Mouse (Mus musculus): Measurements from ENCODE around the gene Jph2. TPM values are rescaled to one million over a fixed set of nuclear protein-coding genes. Genes with fewer than 3 reads are reported as not detected.

Gene Jph2
- 0.28 TPM for polyA plus RNA-seq (2021)

- no peaks in the 10 kb centered on the region for H3K27me3 ChIP-seq
- in situ Hi-C loops (cut with MboI; ENCODE audit: low pct_unique_long_range_greater_than_20kb), result no loop called here
- DNase-seq (ENCODE audit: low read depth, low spot score) (no peak), ATAC-seq (no peak)
- CTCF ChIA-PET, result interaction anchor here (11.4 kb wide), 1 partner anchor 58 kb away, joined by 289 read pairs; no protein-coding TSS in a partner anchor
- no peak for TF ChIP-seq CTCF (IDR thresholded peaks at IDR 0.05)
- POLR2A ChIA-PET, result interaction anchor here (0.9 kb wide), 1 partner anchor 44 kb away, joined by 3 read pairs; no protein-coding TSS in a partner anchor
Measured at GRCm38 (mm10) chr2:163397905-163398304, at the start of gene Jph2. TSS of gene Jph2 (minus strand) at chr2:163397993.

DNA sequence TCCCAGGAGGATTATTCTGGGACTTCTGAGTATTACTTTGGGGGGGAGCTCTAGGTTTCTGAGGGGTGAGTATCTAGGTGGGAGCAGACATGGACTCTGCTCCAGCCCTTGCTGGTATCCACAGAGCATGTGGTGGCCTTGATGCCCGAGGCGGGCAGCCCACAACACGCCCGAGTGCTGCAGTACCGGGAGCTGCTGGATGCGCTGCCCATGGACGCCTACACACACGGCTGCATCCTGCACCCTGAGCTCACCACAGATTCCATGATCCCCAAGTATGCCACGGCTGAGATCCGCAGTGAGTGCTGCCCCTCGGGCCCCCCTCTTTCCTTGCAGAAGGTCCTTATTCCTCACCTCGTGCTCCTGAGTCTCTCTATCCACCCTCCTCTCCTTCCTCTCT, 49.6 kb upstream of the Jph2 start:
- in situ Hi-C loops (cut with MboI; ENCODE audit: low pct_unique_long_range_greater_than_20kb), result no loop called here
- no peak for ATAC-seq
- DNase-seq (ENCODE audit: low read depth, low spot score), result no peak
- no peak for TF ChIP-seq CTCF (IDR thresholded peaks at IDR 0.05)
- CTCF ChIA-PET, result interaction anchor here (1.0 kb wide), 1 partner anchor 25 kb away, joined by 3 read pairs; the partner anchor contains the start of gene Fitm2
- peaks cover 14% of the 10 kb centered on the region for H3K27me3 ChIP-seq
- POLR2A ChIA-PET, result no interaction called here

DNA sequence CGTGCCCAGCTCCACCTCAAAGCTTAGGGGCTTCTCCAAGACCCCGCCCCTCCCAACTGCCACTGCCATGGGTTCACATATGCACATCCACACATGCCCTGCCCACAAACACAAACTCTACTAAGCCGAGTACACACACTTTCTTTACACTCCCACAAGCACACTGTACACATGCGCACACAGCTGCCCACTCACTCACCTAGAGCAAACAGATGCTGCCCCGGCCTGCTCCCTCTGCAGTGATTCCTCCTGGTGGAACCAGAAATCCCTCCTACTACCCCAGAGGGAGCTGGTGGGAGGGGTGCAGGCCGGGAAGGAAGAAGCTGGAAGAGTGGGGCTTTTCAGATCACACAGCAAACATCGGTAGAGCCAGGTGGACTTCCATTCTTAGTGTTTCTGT, 46.2 kb upstream of the Jph2 start:
- no peak for TF ChIP-seq CTCF (IDR thresholded peaks at IDR 0.05)
- POLR2A ChIA-PET, result no interaction called here
- peaks cover 18% of the 10 kb centered on the region for H3K27me3 ChIP-seq
- in situ Hi-C loops (cut with MboI; ENCODE audit: low pct_unique_long_range_greater_than_20kb), result no loop called here
- CTCF ChIA-PET, result interaction anchor here (1.3 kb wide), 1 partner anchor 23 kb away, joined by 3 read pairs; no protein-coding TSS in a partner anchor
- no peak for DNase-seq (ENCODE audit: low read depth, low spot score)
- ATAC-seq, result no peak

DNA sequence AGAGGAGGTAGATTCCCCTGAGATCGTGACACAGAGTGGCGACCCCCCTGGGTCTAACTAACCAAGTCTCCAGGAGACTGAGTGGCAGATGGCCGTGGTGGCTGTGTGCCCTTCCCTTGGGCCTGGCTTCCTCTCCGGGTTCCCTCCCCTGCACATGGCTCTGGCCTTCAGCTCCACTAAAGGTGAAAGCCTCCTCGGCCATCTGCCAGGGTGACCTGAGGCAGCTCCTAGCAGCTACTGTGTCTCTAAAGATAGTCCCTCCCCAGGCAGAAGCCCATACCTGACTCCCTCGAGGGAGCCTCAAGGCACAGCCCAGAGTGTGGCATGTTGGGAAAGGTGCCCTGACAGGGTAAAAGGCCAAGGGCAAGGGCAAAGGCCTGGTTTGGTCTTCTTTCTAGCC, 45.8 kb upstream of the Jph2 start:
- ChIA-PET CTCF (interaction anchor here (1.3 kb wide), 1 partner anchor 23 kb away, joined by 3 read pairs; no protein-coding TSS in a partner anchor), POLR2A (no interaction called here)
- no peak for ATAC-seq
- in situ Hi-C loops (cut with MboI; ENCODE audit: low pct_unique_long_range_greater_than_20kb), result no loop called here
- no peak for TF ChIP-seq CTCF (IDR thresholded peaks at IDR 0.05)
- H3K27me3 ChIP-seq, result peaks cover 19% of the 10 kb centered on the region
- DNase-seq (ENCODE audit: low read depth, low spot score), result no peak

DNA sequence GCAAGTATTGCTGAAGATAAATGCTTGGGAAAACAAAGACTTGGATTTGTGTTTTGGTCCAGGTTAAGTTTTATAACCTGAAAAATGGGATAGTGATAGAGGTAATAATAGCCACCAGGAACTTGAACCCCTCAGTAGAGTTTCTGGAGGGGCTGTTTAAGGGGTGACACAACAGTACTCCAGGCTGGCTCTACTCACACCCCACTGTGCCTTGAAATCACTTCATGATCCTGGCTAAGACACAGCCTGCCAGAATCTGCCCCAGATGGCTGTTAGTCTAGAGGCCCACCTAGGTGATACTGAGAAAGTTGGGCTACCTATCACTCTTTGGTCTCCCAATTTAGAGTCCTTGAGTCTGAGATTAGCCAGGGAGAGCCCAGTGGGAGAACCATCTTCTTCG, 41.7 kb upstream of the Jph2 start:
- no peak for DNase-seq (ENCODE audit: low read depth, low spot score)
- no peak for TF ChIP-seq CTCF (IDR thresholded peaks at IDR 0.05)
- ChIA-PET POLR2A (no interaction called here), CTCF (interaction anchor here (1.2 kb wide), 1 partner anchor 12 kb away, joined by 3 read pairs; no protein-coding TSS in a partner anchor)
- no peak for ATAC-seq
- H3K27me3 ChIP-seq, result peaks cover 24% of the 10 kb centered on the region
- in situ Hi-C loops (cut with MboI; ENCODE audit: low pct_unique_long_range_greater_than_20kb), result no loop called here

DNA sequence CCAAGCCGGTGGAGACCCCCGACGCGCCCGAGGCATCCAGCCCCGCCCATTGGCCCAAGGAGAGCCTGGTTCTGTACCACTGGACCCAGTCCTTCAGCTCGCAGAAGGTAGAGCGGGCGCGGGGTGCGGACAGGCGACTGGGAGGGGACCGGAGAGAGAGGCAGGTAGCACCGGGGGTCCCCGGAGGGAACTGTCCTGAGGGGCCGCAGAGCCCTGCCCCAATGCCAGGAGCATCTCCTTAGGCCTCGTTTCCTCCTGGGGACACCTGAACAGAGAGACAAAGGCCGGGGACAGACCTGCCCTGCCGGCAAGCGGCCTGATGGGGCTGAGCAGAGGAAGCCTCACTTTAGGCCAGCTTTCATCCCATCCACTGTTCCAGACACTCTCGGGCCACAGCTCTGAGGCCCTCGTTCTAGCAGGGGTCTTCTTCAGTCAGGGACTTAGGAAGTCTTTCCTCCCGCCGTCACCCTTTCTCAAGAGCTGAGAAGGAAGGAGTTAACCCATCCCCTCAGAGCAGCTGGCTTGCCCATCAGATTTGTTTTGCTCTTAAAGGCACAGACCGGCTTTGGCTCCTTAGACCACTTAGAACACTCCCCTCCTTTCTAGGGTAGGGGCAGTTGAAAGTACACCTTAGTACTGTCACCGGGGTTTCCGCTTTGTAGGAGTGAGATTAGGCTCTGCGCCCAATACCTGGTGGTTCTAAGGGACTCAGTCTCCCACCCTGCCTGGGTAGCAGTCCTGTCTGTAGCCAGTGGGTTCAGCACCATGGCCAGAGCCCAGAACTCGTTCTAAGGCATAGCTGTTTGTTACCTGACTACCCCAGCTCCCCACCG, 41.0 kb upstream of the Jph2 start:
- in situ Hi-C loops (cut with MboI; ENCODE audit: low pct_unique_long_range_greater_than_20kb), result no loop called here
- peak; percentile 40 for ATAC-seq
- H3K27me3 ChIP-seq, result peaks cover 24% of the 10 kb centered on the region
- no peak for DNase-seq (ENCODE audit: low read depth, low spot score)
- no peak for TF ChIP-seq CTCF (IDR thresholded peaks at IDR 0.05)
- POLR2A ChIA-PET, result no interaction called here
- CTCF ChIA-PET, result interaction anchor here (1.2 kb wide), 1 partner anchor 13 kb away, joined by 3 read pairs; no protein-coding TSS in a partner anchor

DNA sequence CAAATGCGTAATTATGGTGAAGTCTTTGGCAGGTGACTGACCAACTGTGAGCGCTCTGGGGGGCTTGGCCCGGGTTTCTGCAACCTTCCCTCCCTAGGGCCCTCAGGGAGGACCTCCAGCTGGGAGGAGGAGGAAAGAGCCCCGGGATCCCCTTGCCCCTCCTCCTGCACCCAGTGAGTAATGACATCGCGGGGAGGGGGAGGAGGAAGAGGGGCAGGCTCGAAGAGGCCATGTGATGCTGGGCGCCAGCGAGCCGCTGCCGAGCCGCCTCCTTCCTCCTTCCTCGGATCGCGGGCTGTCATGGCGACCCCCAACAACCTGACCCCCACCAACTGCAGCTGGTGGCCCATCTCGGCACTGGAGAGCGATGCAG, 40.4 kb upstream of the Jph2 start, which contains the start of gene Gdap1l1:
Gene Gdap1l1 (plus strand): TSS at position 231 of the 373 bp plus-strand sequence.
- DNase-seq (ENCODE audit: low read depth, low spot score) (no peak), ATAC-seq (no peak)
- CTCF ChIA-PET, result no interaction called here
- in situ Hi-C loops (cut with MboI; ENCODE audit: low pct_unique_long_range_greater_than_20kb), result no loop called here
- POLR2A ChIA-PET, result no interaction called here
- no peak for TF ChIP-seq CTCF (IDR thresholded peaks at IDR 0.05)
- peaks cover 20% of the 10 kb centered on the region for H3K27me3 ChIP-seq

- in situ Hi-C loops (cut with MboI; ENCODE audit: low pct_unique_long_range_greater_than_20kb), result no loop called here
- peaks cover 19% of the 10 kb centered on the region for H3K27me3 ChIP-seq
- ChIA-PET CTCF (interaction anchor here (0.6 kb wide), 1 partner anchor 15 kb away, joined by 3 read pairs; no protein-coding TSS in a partner anchor), POLR2A (no interaction called here)
- ATAC-seq (no peak), DNase-seq (ENCODE audit: low read depth, low spot score) (no peak)
- no peak for TF ChIP-seq CTCF (IDR thresholded peaks at IDR 0.05)
Measured at GRCm38 (mm10) chr2:163437800-163438199, 40.0 kb upstream of the Jph2 start.

- ChIA-PET CTCF (interaction anchor here (1.0 to 1.1 kb wide), 2 partner anchors 10 to 23 kb away, joined by 3 to 4 read pairs; partner anchors contain the start of gene Oser1), POLR2A (no interaction called here)
- H3K27me3 ChIP-seq, result peaks cover 12% of the 10 kb centered on the region
- no peak for TF ChIP-seq CTCF (IDR thresholded peaks at IDR 0.05)
- in situ Hi-C loops (cut with MboI; ENCODE audit: low pct_unique_long_range_greater_than_20kb), result no loop called here
- DNase-seq (ENCODE audit: low read depth, low spot score), result no peak
- no peak for ATAC-seq
Measured at GRCm38 (mm10) chr2:163433971-163434370, 36.2 kb upstream of the Jph2 start.

- in situ Hi-C loops (cut with MboI; ENCODE audit: low pct_unique_long_range_greater_than_20kb), result no loop called here
- no peaks in the 10 kb centered on the region for H3K27me3 ChIP-seq
- ChIA-PET CTCF (no interaction called here), POLR2A (no interaction called here)
- ATAC-seq, result no peak
- no peak for TF ChIP-seq CTCF (IDR thresholded peaks at IDR 0.05)
- DNase-seq (ENCODE audit: low read depth, low spot score), result no peak
Measured at GRCm38 (mm10) chr2:163431289-163431688, 33.5 kb upstream of the Jph2 start.

DNA sequence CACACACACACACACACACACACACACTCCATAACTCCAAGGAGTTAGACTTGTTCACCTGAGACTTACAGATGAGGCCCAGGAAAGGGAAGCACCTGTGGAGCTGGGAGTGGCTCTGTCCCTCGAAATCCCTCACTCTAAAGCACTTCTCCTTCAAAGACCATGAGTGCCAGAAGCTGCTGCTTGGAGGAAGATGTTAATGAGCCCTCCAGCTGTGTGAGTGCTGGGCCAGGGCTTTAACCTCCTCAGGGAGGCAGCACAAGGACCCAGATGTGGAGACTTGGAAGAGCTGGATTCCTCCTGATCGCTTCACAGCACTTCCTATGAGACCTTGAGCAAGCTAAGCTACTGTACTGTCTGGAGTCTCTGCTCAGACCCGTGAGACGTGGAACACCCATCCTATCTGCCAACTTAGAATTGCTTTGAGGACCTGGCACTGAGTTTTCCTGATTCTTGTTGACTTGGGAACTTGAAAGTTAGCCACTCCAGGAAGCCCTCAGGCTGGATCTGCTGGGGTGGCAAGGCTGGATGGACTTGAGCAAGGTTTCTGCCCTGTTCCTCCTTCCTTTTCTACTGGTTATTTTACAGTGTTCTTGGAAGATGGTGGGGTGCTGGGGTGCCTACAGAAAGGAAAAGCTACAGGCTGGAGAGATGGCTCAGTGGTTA, 30.7 kb upstream of the Jph2 start:
- POLR2A ChIA-PET, result no interaction called here
- H3K27me3 ChIP-seq, result no peaks in the 10 kb centered on the region
- no peak for ATAC-seq
- DNase-seq (ENCODE audit: low read depth, low spot score), result no peak
- in situ Hi-C loops (cut with MboI; ENCODE audit: low pct_unique_long_range_greater_than_20kb), result no loop called here
- CTCF ChIA-PET, result no interaction called here
- TF ChIP-seq CTCF (IDR thresholded peaks at IDR 0.05), result no peak

Measured in Patski (cell line).